Mouse (Mus musculus) liver, adult 2 months (tissue): ENCODE data around the gene Hecw2.

Experiments
- CTCF ChIP-seq: fragments of 200-500 bp; IDR thresholded peaks from 2 replicates; pipeline ENCODE4 v1.5.1; 2011; ENCODE audit warnings: low read depth, low read length, control low read depth
- POLR2A ChIP-seq: fragments of 200-500 bp; IDR thresholded peaks from 2 replicates; pipeline ENCODE4 v1.6.1; 2011; ENCODE audit warnings: low read length, control low read depth; ENCODE audit not compliant: insufficient read depth; ENCODE audit errors: extremely low read depth

DNA sequence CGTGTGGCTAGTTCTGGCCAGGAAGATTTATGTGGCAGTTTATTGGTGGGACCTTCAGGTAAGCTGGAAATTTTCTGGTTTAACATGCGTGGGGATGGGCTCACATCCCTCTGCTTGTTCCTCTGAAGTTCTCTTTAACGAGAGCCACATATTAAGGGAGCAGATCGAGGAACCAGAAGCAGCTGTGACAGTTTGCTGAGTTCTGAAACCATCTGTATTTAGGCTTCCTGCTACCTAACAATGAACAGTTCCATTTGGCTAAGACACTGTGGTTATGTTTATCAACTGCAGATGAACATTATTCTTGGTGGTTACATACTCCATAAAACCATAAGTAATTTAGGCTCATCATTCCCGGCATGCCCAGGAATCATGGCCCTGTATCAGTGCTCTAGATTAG is 242.6 kb downstream of the Hecw2 start:
- TF ChIP-seq CTCF (no peak), POLR2A (no peak)
